Mouse (Mus musculus): Measurements from ENCODE around the gene Foxp4. TPM values are rescaled to one million over a fixed set of nuclear protein-coding genes. Genes with fewer than 3 reads are reported as not detected.

Gene Foxp4
- 16.6 and 18.0 TPM in 2 replicates for polyA plus RNA-seq (2016; fragmentation: Nextera tagmentation; extraction: Ambion mirVana)

- peak within 1 kb of the TSS; percentile 97 for H3K27ac ChIP-seq
- WGBS, result under 1% methylated on average over 91 of the region's 91 CpGs
- peaks cover 4% of the 10 kb centered on the region; the same call in 1 of the 2 replicates for H3K9me3 ChIP-seq
- DNase-seq (ENCODE audit: extremely low spot score, low spot score), result peak; percentile 94
- peaks cover 19% of the 10 kb centered on the region for H3K36me3 ChIP-seq (replicated peaks)
- peaks cover 73% of the 10 kb centered on the region for H3K4me1 ChIP-seq
- peak within 1 kb of the TSS; percentile 84 for H3K4me3 ChIP-seq
- H3K27me3 ChIP-seq (ENCODE audit: poor library complexity, severe bottlenecking), result peaks cover 32% of the 10 kb centered on the region
These were observed at the start of gene Foxp4 for GRCm38 (mm10) chr17:47924383-47925339. TSS of gene Foxp4 (minus strand) at chr17:47924645.

- Histone ChIP-seq H3K36me3 (replicated peaks) (no peaks in the 10 kb centered on the region), H3K4me1 (peaks cover 48% of the 10 kb centered on the region), H3K4me3 (peak overlapping the region; percentile 51), H3K27ac (peak overlapping the region; percentile 83), H3K9me3 (no peaks in the 10 kb centered on the region), H3K27me3 (ENCODE audit: poor library complexity, severe bottlenecking) (peaks cover 81% of the 10 kb centered on the region)
- WGBS, result 1% methylated on average over 61 of the region's 61 CpGs
- peak; percentile 66 for DNase-seq (ENCODE audit: extremely low spot score, low spot score)
These were observed 49.4 kb upstream of the Foxp4 start for GRCm38 (mm10) chr17:47973563-47974472.

DNA sequence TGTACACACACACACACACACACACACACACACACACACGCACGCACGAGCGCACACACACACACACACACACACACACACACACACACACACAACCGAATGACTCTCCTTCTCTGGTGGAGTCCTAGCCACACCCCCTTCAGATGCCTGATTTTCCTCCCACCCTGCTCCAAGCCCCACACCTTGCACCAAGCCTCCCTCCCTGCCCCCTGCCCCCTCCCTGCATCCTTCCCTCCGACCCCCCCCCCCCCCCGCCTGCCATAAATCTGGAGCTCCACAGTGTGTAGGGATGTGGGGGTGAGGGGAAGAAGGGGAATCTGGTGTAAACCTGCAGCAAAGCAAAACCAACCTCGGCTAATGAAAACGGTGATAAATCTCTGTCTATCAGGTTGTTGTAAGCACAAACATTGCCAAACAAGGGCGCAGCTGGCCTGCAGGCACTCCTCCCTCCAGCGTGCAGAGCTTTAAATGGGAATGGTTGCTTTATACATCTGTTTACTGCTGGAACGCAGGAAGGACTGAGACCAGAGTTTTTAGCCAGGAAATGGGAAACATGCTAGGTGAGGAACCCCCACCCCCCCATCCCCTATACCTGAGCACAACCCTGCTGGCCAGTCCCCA is 41.5 kb upstream of the Foxp4 start:
- Histone ChIP-seq H3K9me3 (no peaks in the 10 kb centered on the region), H3K27ac (no peak overlapping the region), H3K36me3 (replicated peaks) (no peaks in the 10 kb centered on the region), H3K4me3 (no peak overlapping the region), H3K27me3 (ENCODE audit: poor library complexity, severe bottlenecking) (peaks cover 17% of the 10 kb centered on the region), H3K4me1 (peaks cover 6% of the 10 kb centered on the region; the same call in 1 of the 2 replicates)
- WGBS, result 71% methylated on average over 10 of the region's 12 CpGs
- no peak for DNase-seq (ENCODE audit: extremely low spot score, low spot score)

- Histone ChIP-seq H3K36me3 (replicated peaks) (no peaks in the 10 kb centered on the region), H3K9me3 (no peaks in the 10 kb centered on the region), H3K27me3 (ENCODE audit: poor library complexity, severe bottlenecking) (peaks cover 33% of the 10 kb centered on the region), H3K4me3 (no peak overlapping the region), H3K4me1 (peaks cover 19% of the 10 kb centered on the region), H3K27ac (no peak overlapping the region)
- no peak for DNase-seq (ENCODE audit: extremely low spot score, low spot score)
- 62% methylated on average over 10 of the region's 10 CpGs for WGBS
These were observed 33.8 kb upstream of the Foxp4 start for GRCm38 (mm10) chr17:47958046-47958790.

GRCm38 (mm10) chr17:47956486-47956885 is 32.0 kb upstream of the Foxp4 start:
- no peaks in the 10 kb centered on the region for H3K9me3 ChIP-seq
- H3K4me1 ChIP-seq, result peaks cover 36% of the 10 kb centered on the region
- 96% methylated on average over 8 of the region's 8 CpGs for WGBS
- no peak overlapping the region for H3K4me3 ChIP-seq
- no peaks in the 10 kb centered on the region for H3K36me3 ChIP-seq (replicated peaks)
- H3K27me3 ChIP-seq (ENCODE audit: poor library complexity, severe bottlenecking), result peaks cover 50% of the 10 kb centered on the region
- no peak for DNase-seq (ENCODE audit: extremely low spot score, low spot score)
- no peak overlapping the region for H3K27ac ChIP-seq

- 64% methylated on average over 12 of the region's 12 CpGs for WGBS
These were observed 30.8 kb upstream of the Foxp4 start for GRCm38 (mm10) chr17:47955054-47955741.

DNA sequence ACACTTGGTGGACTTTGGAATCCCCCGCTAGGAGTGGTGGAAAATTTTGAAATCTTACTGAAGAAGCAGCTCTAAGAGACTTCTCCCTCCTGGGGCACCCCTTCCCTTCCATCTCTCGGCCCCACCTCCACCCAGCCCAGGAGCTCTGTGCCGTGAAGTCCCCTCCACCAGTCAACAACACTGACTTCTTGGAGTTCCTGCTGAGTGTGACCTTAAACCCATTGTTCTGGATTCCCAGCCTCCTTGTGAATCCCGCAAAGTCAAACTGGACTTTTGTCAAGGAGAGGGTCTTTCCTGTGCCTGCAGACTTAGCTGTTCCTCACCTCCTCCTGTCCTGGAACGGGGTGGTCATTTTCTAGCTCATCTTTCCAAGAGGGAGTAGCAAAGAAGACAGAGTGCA is 28.8 kb upstream of the Foxp4 start:
- peaks cover 80% of the 10 kb centered on the region for H3K27me3 ChIP-seq (ENCODE audit: poor library complexity, severe bottlenecking)
- H3K4me3 ChIP-seq, result no peak overlapping the region
- H3K9me3 ChIP-seq, result no peaks in the 10 kb centered on the region
- H3K27ac ChIP-seq, result peak overlapping the region; percentile 44; the same call in 1 of the 2 replicates
- H3K36me3 ChIP-seq (replicated peaks), result no peaks in the 10 kb centered on the region
- DNase-seq (ENCODE audit: extremely low spot score, low spot score), result no peak
- H3K4me1 ChIP-seq, result peaks cover 46% of the 10 kb centered on the region
- 27% methylated on average over 5 of the region's 5 CpGs for whole genome bisulfite sequencing

More at GRCm38 (mm10) chr17:47955054-47955741, 30.8 kb upstream of the Foxp4 start:
- Histone ChIP-seq H3K27ac (peak overlapping the region; percentile 51), H3K4me3 (no peak overlapping the region), H3K27me3 (ENCODE audit: poor library complexity, severe bottlenecking) (peaks cover 61% of the 10 kb centered on the region), H3K36me3 (replicated peaks) (no peaks in the 10 kb centered on the region), H3K9me3 (no peaks in the 10 kb centered on the region), H3K4me1 (peaks cover 46% of the 10 kb centered on the region)
- DNase-seq (ENCODE audit: extremely low spot score, low spot score), result no peak

DNA sequence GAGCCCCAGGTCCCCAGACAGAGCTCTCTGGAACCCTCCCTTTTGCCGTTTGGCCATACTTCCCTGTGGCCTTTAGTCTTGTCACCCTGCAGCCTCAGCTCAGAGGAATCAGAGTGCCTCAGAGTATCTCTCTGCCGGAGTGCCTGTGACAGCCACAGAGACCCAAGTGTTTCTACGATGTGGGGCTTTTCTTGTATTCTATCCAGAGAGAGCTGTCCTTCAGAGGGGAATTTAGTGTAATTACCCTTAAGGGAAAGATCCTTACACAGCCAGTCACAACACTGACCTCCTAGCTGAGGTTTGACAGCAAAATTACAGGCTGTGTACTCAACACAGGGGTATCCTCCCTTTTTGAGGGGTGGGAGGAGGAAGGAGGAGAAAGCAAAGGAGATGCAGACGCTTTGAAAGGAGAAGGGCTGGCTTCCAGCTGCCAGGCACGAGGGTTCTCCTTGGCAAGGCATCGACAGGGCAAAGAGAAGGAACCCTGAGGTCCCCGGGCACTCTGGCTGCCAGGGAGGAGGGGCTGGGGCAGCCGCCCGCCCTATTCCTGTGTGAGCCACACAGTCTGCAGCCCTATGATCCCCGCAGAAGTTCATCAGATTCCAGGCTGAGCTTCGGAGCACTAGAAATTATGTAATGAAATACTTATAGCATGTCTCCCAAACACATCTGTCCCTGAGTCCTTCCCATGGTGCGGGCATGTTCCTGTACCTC is 28.1 kb upstream of the Foxp4 start:
- H3K4me1 ChIP-seq, result peaks cover 43% of the 10 kb centered on the region
- H3K27ac ChIP-seq, result peak overlapping the region; percentile 44; the same call in 1 of the 2 replicates
- H3K9me3 ChIP-seq, result no peaks in the 10 kb centered on the region
- DNase-seq (ENCODE audit: extremely low spot score, low spot score), result no peak
- H3K4me3 ChIP-seq, result no peak overlapping the region
- peaks cover 80% of the 10 kb centered on the region for H3K27me3 ChIP-seq (ENCODE audit: poor library complexity, severe bottlenecking)
- no peaks in the 10 kb centered on the region for H3K36me3 ChIP-seq (replicated peaks)
- WGBS, result 39% methylated on average over 12 of the region's 12 CpGs

- Histone ChIP-seq H3K27me3 (ENCODE audit: poor library complexity, severe bottlenecking) (peaks cover 89% of the 10 kb centered on the region), H3K36me3 (replicated peaks) (no peaks in the 10 kb centered on the region), H3K27ac (no peak overlapping the region), H3K4me3 (no peak overlapping the region), H3K9me3 (no peaks in the 10 kb centered on the region), H3K4me1 (peaks cover 53% of the 10 kb centered on the region)
- WGBS, result 66% methylated on average over 13 of the region's 13 CpGs
- DNase-seq (ENCODE audit: extremely low spot score, low spot score), result no peak
These were observed 27.0 kb upstream of the Foxp4 start for GRCm38 (mm10) chr17:47951452-47951851.

- WGBS, result 69% methylated on average over 5 of the region's 5 CpGs
- Histone ChIP-seq H3K4me1 (peaks cover 55% of the 10 kb centered on the region), H3K9me3 (no peaks in the 10 kb centered on the region), H3K4me3 (no peak overlapping the region), H3K27me3 (ENCODE audit: poor library complexity, severe bottlenecking) (peaks cover 94% of the 10 kb centered on the region), H3K36me3 (replicated peaks) (no peaks in the 10 kb centered on the region), H3K27ac (no peak overlapping the region)
- DNase-seq (ENCODE audit: extremely low spot score, low spot score), result no peak
These were observed 26.4 kb upstream of the Foxp4 start for GRCm38 (mm10) chr17:47950831-47951230.

DNA sequence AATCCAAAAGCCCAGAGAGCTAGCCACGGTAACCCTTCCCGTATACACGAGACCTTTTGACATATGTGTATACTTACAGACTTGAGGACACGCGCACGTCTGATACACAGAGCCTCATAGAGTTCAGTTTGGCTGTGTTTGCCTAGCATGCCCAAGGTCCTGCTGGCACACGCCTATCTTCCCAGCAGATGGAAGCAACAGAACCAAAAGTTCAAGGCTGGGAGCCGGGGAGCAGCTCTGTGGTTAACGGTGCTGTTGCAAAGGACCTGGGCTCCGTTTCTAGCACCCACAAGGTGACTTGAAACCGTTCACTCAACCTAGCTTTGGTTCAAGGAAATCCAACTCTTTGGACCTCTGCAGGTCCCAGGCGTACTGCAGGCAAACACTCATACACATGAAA is 25.0 kb upstream of the Foxp4 start:
- no peak overlapping the region for H3K27ac ChIP-seq
- H3K4me1 ChIP-seq, result peaks cover 45% of the 10 kb centered on the region
- no peak overlapping the region for H3K4me3 ChIP-seq
- H3K27me3 ChIP-seq (ENCODE audit: poor library complexity, severe bottlenecking), result peaks cover 92% of the 10 kb centered on the region
- H3K36me3 ChIP-seq (replicated peaks), result no peaks in the 10 kb centered on the region
- no peaks in the 10 kb centered on the region for H3K9me3 ChIP-seq
- 94% methylated on average over 12 of the region's 12 CpGs for WGBS
- DNase-seq (ENCODE audit: extremely low spot score, low spot score), result no peak

Measured in forebrain, embryonic 10.5 days (tissue).